Mouse (Mus musculus) neural tube, embryonic 12.5 days (tissue): ENCODE results near the gene Fam160b1. TPM values are rescaled to one million over a fixed set of nuclear protein-coding genes. Genes with fewer than 3 reads are reported as not detected.

Source experiments
- ATAC-seq: fragments of 200-750 bp; cut with Nextera tagmentation; 2 replicates; pipeline ENCODE4 v1.8.0; 2017; ENCODE audit warnings: low read depth, mild to moderate bottlenecking, moderate TSS enrichment, moderate library complexity; ENCODE audit not compliant: low FRiP score
- H3K27ac ChIP-seq: fragments of 300-500 bp; sonication (generic); 2 replicates; pipeline ENCODE4 v1.5.1; 2016
- H3K27me3 ChIP-seq: fragments of 300-500 bp; sonication (generic); replicated peaks from 2 replicates; pipeline ENCODE4 v1.6.1; 2016; ENCODE audit warnings: mild to moderate bottlenecking
- H3K36me3 ChIP-seq: fragments of 300-500 bp; sonication (generic); 2 replicates; pipeline ENCODE4 v1.6.1; 2016; ENCODE audit warnings: mild to moderate bottlenecking
- H3K4me1 ChIP-seq: fragments of 300-500 bp; sonication (generic); 2 replicates; pipeline ENCODE4 v1.6.1; 2016
- H3K4me2 ChIP-seq: fragments of 300-500 bp; sonication (generic); replicated peaks from 2 replicates; pipeline ENCODE4 v1.6.1; 2016; ENCODE audit warnings: mild to moderate bottlenecking
- H3K4me3 ChIP-seq: fragments of 300-500 bp; sonication (generic); 2 replicates; pipeline ENCODE4 v1.5.1; 2016
- H3K9ac ChIP-seq: fragments of 300-500 bp; sonication (generic); 2 replicates; pipeline ENCODE4 v1.6.1; 2016; ENCODE audit warnings: mild to moderate bottlenecking
- H3K9me3 ChIP-seq: fragments of 300-500 bp; sonication (generic); 2 replicates; pipeline ENCODE4 v1.6.1; 2016; ENCODE audit warnings: mild to moderate bottlenecking
- WGBS: fragments of 180-500 bp; shearing (Covaris S2); methylation state at CpG from one replicate; pipeline ENCODE4 v1.1.7; 2016; 5-methylcytosine and 5-hydroxymethylcytosine counted together
- polyA plus RNA-seq: library from polyadenylated mRNA; unstranded; fragments of >200 nt; fragmentation: Nextera tagmentation; extraction: Ambion mirVana; gene quantifications from 2 replicates; pipeline ENCODE4 v1.2.1, GENCODE M21; 2016

Gene Fam160b1
- polyA plus RNA-seq, 1 experiment from 2014 or later = 19.3 TPM

DNA sequence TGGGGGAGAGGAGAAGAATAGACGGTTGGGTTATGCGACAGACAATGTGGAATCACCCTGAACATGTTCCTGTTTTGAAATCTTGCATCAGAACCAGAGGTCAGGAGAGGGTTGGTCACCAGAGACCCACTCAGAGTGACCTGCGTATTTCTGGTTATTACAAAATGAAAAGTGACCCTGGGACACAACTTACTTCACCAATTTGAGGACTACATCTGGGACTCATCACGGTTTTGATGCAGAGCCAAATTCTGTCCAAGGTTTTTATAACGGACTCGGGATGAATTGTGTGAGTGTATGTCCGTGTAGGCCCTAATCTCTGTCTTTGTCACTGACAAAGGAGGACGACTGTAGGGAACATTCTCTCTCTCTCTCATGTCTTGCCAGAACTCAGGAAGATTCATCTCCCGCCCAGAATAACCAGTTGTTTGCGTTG, 76.1 kb downstream of the Fam160b1 start:
- 71% methylated on average over 10 of the region's 10 CpGs for WGBS
- ATAC-seq = no peak

DNA sequence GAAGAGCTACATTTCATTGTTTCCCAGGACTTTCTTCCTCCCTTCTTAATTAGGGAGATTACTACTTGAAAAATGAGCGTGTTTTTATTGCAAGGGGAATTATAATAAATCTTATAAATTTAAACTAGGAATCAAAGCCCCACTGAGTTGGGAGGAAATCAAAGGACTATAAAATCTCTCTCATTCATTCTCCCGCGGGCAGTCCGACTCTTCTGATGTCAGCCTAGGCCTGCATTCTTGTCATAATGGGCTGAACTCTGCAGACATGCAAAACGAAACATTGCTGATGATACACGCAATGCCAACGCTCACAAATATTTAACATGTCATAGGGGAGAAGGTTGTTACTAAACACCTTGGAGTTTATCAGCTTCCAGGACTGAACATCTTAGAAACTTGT, 76.6 kb downstream of the Fam160b1 start:
- Histone ChIP-seq H3K4me2 (no peak overlapping the region), H3K27ac (no peak overlapping the region), H3K9me3 (no peaks in the 10 kb centered on the region), H3K4me3 (no peak overlapping the region), H3K4me1 (peaks cover 6% of the 10 kb centered on the region), H3K27me3 (no peaks in the 10 kb centered on the region), H3K36me3 (no peaks in the 10 kb centered on the region), H3K9ac (no peak overlapping the region)
- no peak for ATAC-seq
- WGBS = 67% methylated on average over 7 of the region's 7 CpGs

More for the DNA sequence above, 76.1 kb downstream of the Fam160b1 start:
- Histone ChIP-seq H3K4me1 (peaks cover 4% of the 10 kb centered on the region), H3K4me2 (no peak overlapping the region), H3K4me3 (no peak overlapping the region), H3K9ac (no peak overlapping the region), H3K27ac (no peak overlapping the region), H3K36me3 (no peaks in the 10 kb centered on the region), H3K27me3 (no peaks in the 10 kb centered on the region), H3K9me3 (no peaks in the 10 kb centered on the region)

Other genes starting within 250 kb of the Fam160b1 start
- gene Ablim1, start 45.8 kb upstream of the Fam160b1 start, polyA plus RNA-seq = 34.0 and 34.9 TPM in 2 replicates
- gene Trub1, start 92.2 kb downstream of the Fam160b1 start, polyA plus RNA-seq = 17.2 and 17.7 TPM in 2 replicates